19 mouse cellular contexts compared by ENCODE assay signal in genomic region chr1:184573325-184573724, GRCm38 (mm10).
DNase-seq lines count a peak whose midpoint lies in the region; ATAC-seq and TF ChIP-seq lines count a peak whose summit lies in the region.
"Had no signal": no experiment of that assay in that cellular context is flagged by ENCODE, and none has a peak within 500 bp of the region (broad histone marks: within the 10 kb centered on the region; RNA-seq: fewer than 3 reads in every experiment).

No protein-coding gene starts in this region.

- no peaks in the 10 kb centered on the region for H3K36me3 ChIP-seq in kidney, adult 2 months (ENCODE audit: control insufficient read depth, insufficient read depth, low read length)
- H3K36me3 ChIP-seq in midbrain, embryonic 10.5 days: no peaks in the 10 kb centered on the region
- H3K36me3 ChIP-seq: heart, embryonic 13.5 days; hindbrain, embryonic 13.5 days had no signal

- no peak overlapping the region for H3K4me3 ChIP-seq in kidney, adult 2 months (ENCODE audit: insufficient read depth, low read depth, low read length)
- no peak overlapping the region for H3K4me3 ChIP-seq in midbrain, embryonic 10.5 days
- H3K4me3 ChIP-seq: heart, embryonic 13.5 days; hindbrain, embryonic 13.5 days had no signal

- H3K4me1 ChIP-seq in kidney, adult 2 months (ENCODE audit: control insufficient read depth, insufficient read depth, low read length): no peaks in the 10 kb centered on the region
- no peaks in the 10 kb centered on the region for H3K4me1 ChIP-seq in midbrain, embryonic 10.5 days
- H3K4me1 ChIP-seq: heart, embryonic 13.5 days; hindbrain, embryonic 13.5 days had no signal

- DNase-seq in kidney, adult 2 months: peak; percentile 6
- no peak for DNase-seq in kidney, postnatal 36 days
- peak; percentile 6 for DNase-seq in right cerebral cortex, postnatal 25 days
- no peak for DNase-seq in right cerebral cortex, postnatal 36 days (ENCODE audit: low spot score in 2 of 2)
- no peak for DNase-seq in spleen, adult 18-20 months
- no peak for DNase-seq in midbrain, embryonic 10.5 days (ENCODE audit: low spot score)
- DNase-seq: adrenal gland, postnatal 25 days; cerebellum, postnatal 10 days; gastrocnemius, postnatal 14 days; kidney, adult 11 months; kidney, postnatal 25 days; left cerebral cortex, postnatal 4 days; thymus, adult 18-20 months had no signal

- no peaks in the 10 kb centered on the region for H3K9me3 ChIP-seq in midbrain, embryonic 10.5 days (replicated peaks)
- H3K9me3 ChIP-seq: heart, embryonic 13.5 days; hindbrain, embryonic 13.5 days had no signal

- H3K27me3 ChIP-seq in kidney, adult 2 months (replicated peaks; ENCODE audit: control insufficient read depth, insufficient read depth, low read length): no peaks in the 10 kb centered on the region
- H3K27me3 ChIP-seq in midbrain, embryonic 10.5 days (ENCODE audit: low read depth, poor library complexity, severe bottlenecking): no peaks in the 10 kb centered on the region
- H3K27me3 ChIP-seq: hindbrain, embryonic 13.5 days had no signal

- WGBS in kidney, adult 2 months: 52% methylated on average over 7 of the region's 7 CpGs
- WGBS in midbrain, embryonic 10.5 days: 78% methylated on average over 7 of the region's 7 CpGs

- no peak for TF ChIP-seq POLR2A in kidney, adult 2 months (IDR thresholded peaks at IDR 0.05; ENCODE audit: low read depth, low read length)

- peak; percentile 77 for ATAC-seq in granulocyte monocyte progenitor cell, adult 5-6 weeks (replicated peaks; ENCODE audit: poor library complexity, severe bottlenecking)
- ATAC-seq: activated CD4-positive, CD25-positive, alpha-beta regulatory T cell, adult 4 months; forebrain, embryonic 16.5 days had no signal

- no peak for TF ChIP-seq CTCF in kidney, adult 2 months (conservative IDR thresholded peaks at IDR 0.05; ENCODE audit: insufficient read depth, insufficient read length, low read depth, low read length)

- H3K27ac ChIP-seq in kidney, adult 2 months (ENCODE audit: insufficient read depth, low read depth, low read length): no peak overlapping the region
- H3K27ac ChIP-seq in midbrain, embryonic 10.5 days (replicated peaks): no peak overlapping the region
- H3K27ac ChIP-seq: heart, embryonic 13.5 days; hindbrain, embryonic 13.5 days; liver, embryonic 14.5 days had no signal

Comparison
In these comparisons a context has a peak if more than half of its experiments do, and no peak if none do; other contexts are left out.
1. DNase-seq: peak in kidney, adult 2 months (single experiment) and right cerebral cortex, postnatal 25 days (single experiment); none in kidney, postnatal 36 days (0 of 2), right cerebral cortex, postnatal 36 days (0 of 2), spleen, adult 18-20 months (0 of 2) and midbrain, embryonic 10.5 days (single experiment).